ENCODE assay signal across 19 mouse cellular contexts in the genomic region with DNA sequence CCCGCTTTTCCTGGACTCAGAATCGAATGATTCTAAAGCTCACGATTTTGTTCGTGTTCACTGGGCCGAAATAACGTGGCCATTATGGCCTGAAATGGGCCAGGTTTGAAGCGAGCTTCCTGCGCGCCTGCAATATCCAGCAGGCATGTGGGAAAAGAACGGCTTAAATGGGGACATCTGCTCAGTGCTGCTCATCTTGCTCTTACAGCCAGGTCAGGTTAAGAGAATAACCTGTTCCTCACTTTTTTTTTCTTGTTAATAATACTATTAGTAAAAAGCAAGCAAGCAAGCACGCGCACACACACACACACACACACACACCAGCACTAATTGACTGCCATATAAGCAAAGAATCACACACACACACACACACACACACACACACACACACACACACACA. TPM values are rescaled to one million over a fixed set of nuclear protein-coding genes. Genes with fewer than 3 reads are reported as not detected.
DNase-seq lines count a peak whose midpoint lies in the region; ATAC-seq and TF ChIP-seq lines count a peak whose summit lies in the region.
"Had no signal": no experiment of that assay in that cellular context is flagged by ENCODE, and none has a peak within 500 bp of the region (broad histone marks: within the 10 kb centered on the region; RNA-seq: fewer than 3 reads in every experiment).

No protein-coding gene starts in this region.

- H3K4me3 ChIP-seq in hindbrain, embryonic 10.5 days = peak overlapping the region; percentile 32
- no peak overlapping the region for H3K4me3 ChIP-seq in hindbrain, embryonic 16.5 days (ENCODE audit: low read length)
- peak overlapping the region; percentile 39 for H3K4me3 ChIP-seq in forebrain, embryonic 10.5 days
- H3K4me3 ChIP-seq in limb, embryonic 11.5 days (ENCODE audit: low read depth, low read length) = no peak overlapping the region
- H3K4me3 ChIP-seq: heart, embryonic 10.5 days; intestine, embryonic 15.5 days; myocyte; stomach, embryonic 15.5 days had no signal

- ATAC-seq in hindbrain, embryonic 16.5 days = no peak
- ATAC-seq in limb, embryonic 11.5 days (ENCODE audit: insufficient number of reproducible peaks, low FRiP score, low TSS enrichment, low read depth) = no peak
- ATAC-seq: intestine, embryonic 15.5 days had no signal

- TF ChIP-seq CTCF in brain, embryonic 14.5 days (IDR thresholded peaks at IDR 0.05; ENCODE audit: borderline replicate concordance, extremely low read depth, insufficient read depth, insufficient read length) = no peak

- peaks cover 99% of the 10 kb centered on the region for H3K27me3 ChIP-seq in hindbrain, embryonic 10.5 days (ENCODE audit: insufficient read depth, poor library complexity, severe bottlenecking)
- peaks cover 41% of the 10 kb centered on the region for H3K27me3 ChIP-seq in hindbrain, embryonic 16.5 days (replicated peaks; ENCODE audit: control insufficient read depth, insufficient read depth, low read length)
- peaks cover 100% of the 10 kb centered on the region for H3K27me3 ChIP-seq in forebrain, embryonic 10.5 days (ENCODE audit: poor library complexity, severe bottlenecking)
- H3K27me3 ChIP-seq in limb, embryonic 11.5 days (ENCODE audit: control insufficient read depth, insufficient read depth, low read length) = peaks cover 65% of the 10 kb centered on the region

- 3% methylated on average over 12 of the region's 12 CpGs for whole genome bisulfite sequencing in hindbrain, embryonic 10.5 days
- WGBS in hindbrain, embryonic 16.5 days = 2% methylated on average over 11 of the region's 12 CpGs
- 0% methylated on average over 12 of the region's 12 CpGs for WGBS in forebrain, embryonic 10.5 days
- 4% methylated on average over 11 of the region's 12 CpGs for WGBS in limb, embryonic 11.5 days

- H3K4me1 ChIP-seq in hindbrain, embryonic 10.5 days (replicated peaks) = peaks cover 80% of the 10 kb centered on the region
- H3K4me1 ChIP-seq in hindbrain, embryonic 16.5 days (ENCODE audit: control insufficient read depth, insufficient read depth, low read depth, low read length) = peaks cover 8% of the 10 kb centered on the region
- peaks cover 100% of the 10 kb centered on the region for H3K4me1 ChIP-seq in forebrain, embryonic 10.5 days
- peaks cover 5% of the 10 kb centered on the region; the same call in 1 of the 2 replicates for H3K4me1 ChIP-seq in limb, embryonic 11.5 days (ENCODE audit: control insufficient read depth, insufficient read depth, low read length)

- H3K36me3 ChIP-seq in hindbrain, embryonic 10.5 days = no peaks in the 10 kb centered on the region
- no peaks in the 10 kb centered on the region for H3K36me3 ChIP-seq in hindbrain, embryonic 16.5 days (ENCODE audit: control insufficient read depth, insufficient read depth, low read length)
- no peaks in the 10 kb centered on the region for H3K36me3 ChIP-seq in forebrain, embryonic 10.5 days (replicated peaks)
- H3K36me3 ChIP-seq in limb, embryonic 11.5 days (ENCODE audit: control insufficient read depth, insufficient read depth, low read length) = no peaks in the 10 kb centered on the region
- H3K36me3 ChIP-seq: heart, embryonic 10.5 days; intestine, embryonic 15.5 days; stomach, embryonic 15.5 days had no signal

- DNase-seq in hindbrain, embryonic 10.5 days (ENCODE audit: low spot score) = peak; percentile 57
- peak; percentile 93 for DNase-seq in brain, embryonic 14.5 days (ENCODE audit: low read depth)
- peak; percentile 79 for DNase-seq in forebrain, embryonic 10.5 days (ENCODE audit: extremely low spot score, low spot score)
- peak; percentile 53 for DNase-seq in limb, embryonic 11.5 days (ENCODE audit: low spot score)
- DNase-seq in thymus, postnatal 25 days = no peak
- no peak for DNase-seq in right cerebral cortex, postnatal 4 days
- no peak for DNase-seq in left cerebral cortex, adult 18-20 months (ENCODE audit: low spot score in 2 of 2)
- DNase-seq: cerebellum, postnatal 36 days; gastrocnemius, postnatal 36 days; heart, postnatal 36 days; kidney, postnatal 10 days; liver; lung, adult 2 months had no signal

- no peak overlapping the region for H3K4me2 ChIP-seq in hindbrain, embryonic 16.5 days (ENCODE audit: low read length)
- H3K4me2 ChIP-seq in limb, embryonic 11.5 days (ENCODE audit: low read depth, severe bottlenecking) = no peak overlapping the region
- H3K4me2 ChIP-seq: intestine, embryonic 15.5 days; stomach, embryonic 15.5 days had no signal

- no peak overlapping the region for H3K9ac ChIP-seq in hindbrain, embryonic 16.5 days (ENCODE audit: low read depth, low read length)
- no peak overlapping the region for H3K9ac ChIP-seq in limb, embryonic 11.5 days (ENCODE audit: low read length)
- H3K9ac ChIP-seq: intestine, embryonic 15.5 days; stomach, embryonic 15.5 days had no signal

- TF ChIP-seq POLR2A in brain, embryonic 14.5 days (IDR thresholded peaks at IDR 0.05; ENCODE audit: borderline replicate concordance, extremely low read depth, insufficient read depth, insufficient read length, poor library complexity, severe bottlenecking) = no peak

- peak overlapping the region; percentile 47; the same call in 1 of the 2 replicates for H3K27ac ChIP-seq in hindbrain, embryonic 10.5 days
- no peak overlapping the region for H3K27ac ChIP-seq in hindbrain, embryonic 16.5 days (ENCODE audit: low read depth, low read length)
- H3K27ac ChIP-seq in forebrain, embryonic 10.5 days = peak overlapping the region; percentile 88
- no peak overlapping the region for H3K27ac ChIP-seq in limb, embryonic 11.5 days (replicated peaks; ENCODE audit: low read depth, low read length)
- H3K27ac ChIP-seq: heart, embryonic 10.5 days; intestine, embryonic 15.5 days; stomach, embryonic 15.5 days had no signal

- no peaks in the 10 kb centered on the region for H3K9me3 ChIP-seq in hindbrain, embryonic 10.5 days
- no peaks in the 10 kb centered on the region for H3K9me3 ChIP-seq in hindbrain, embryonic 16.5 days (ENCODE audit: control insufficient read depth, low read length)
- H3K9me3 ChIP-seq in forebrain, embryonic 10.5 days = no peaks in the 10 kb centered on the region
- no peaks in the 10 kb centered on the region for H3K9me3 ChIP-seq in limb, embryonic 11.5 days (ENCODE audit: control insufficient read depth, low read length)
- H3K9me3 ChIP-seq: heart, embryonic 10.5 days; intestine, embryonic 15.5 days; stomach, embryonic 15.5 days had no signal

RNA-seq across cellular contexts. Expression of gene Sp8, which starts 5.3 kb away (rescaled TPM):
- polyA plus RNA-seq in hindbrain, embryonic 10.5 days (2016; fragmentation: Nextera tagmentation; extraction: Ambion mirVana) = 9.1 and 12.0 TPM in 2 replicates
- polyA plus RNA-seq in hindbrain, embryonic 16.5 days (2015; fragmentation: Nextera tagmentation; extraction: Ambion mirVana) = 1.6 and 2.5 TPM in 2 replicates
- 7.5 and 10.7 TPM in 2 replicates for polyA plus RNA-seq in brain, embryonic 14.5 days (2012; rRNA removed)
- polyA plus RNA-seq in forebrain, embryonic 10.5 days (2016; fragmentation: Nextera tagmentation; extraction: Ambion mirVana) = 17.5 and 20.9 TPM in 2 replicates
- polyA plus RNA-seq in limb, embryonic 11.5 days (2014; fragmentation: Nextera tagmentation; extraction: Ambion mirVana) = 4.5 and 5.1 TPM in 2 replicates
- 1 to 10 TPM; 1.7 to 1.9 TPM for total RNA-seq in left cerebral cortex, adult 18-20 months (2021)
- total RNA-seq: gastrocnemius, postnatal 36 days; heart, postnatal 36 days had no signal
- polyA plus RNA-seq: intestine, embryonic 15.5 days; lung, adult 2 months; small intestine, adult 2 months; stomach, embryonic 15.5 days had no signal

Comparison
In these comparisons a context has a peak if more than half of its experiments do, and no peak if none do; other contexts are left out.
1. H3K27ac ChIP-seq: peak in hindbrain, embryonic 10.5 days (single experiment) and forebrain, embryonic 10.5 days (single experiment); none in hindbrain, embryonic 16.5 days (single experiment) and limb, embryonic 11.5 days (single experiment).
2. H3K4me3 ChIP-seq: peak in hindbrain, embryonic 10.5 days (single experiment) and forebrain, embryonic 10.5 days (single experiment); none in hindbrain, embryonic 16.5 days (single experiment) and limb, embryonic 11.5 days (single experiment).
3. DNase-seq: peak in hindbrain, embryonic 10.5 days (single experiment), brain, embryonic 14.5 days (single experiment), forebrain, embryonic 10.5 days (single experiment) and limb, embryonic 11.5 days (single experiment); none in thymus, postnatal 25 days (single experiment), right cerebral cortex, postnatal 4 days (single experiment) and left cerebral cortex, adult 18-20 months (0 of 2).